Mouse (Mus musculus) frontal cortex, adult 2 months (tissue): ENCODE results near the gene Ngp. TPM values are rescaled to one million over a fixed set of nuclear protein-coding genes. Genes with fewer than 3 reads are reported as not detected.
A peak's percentile ranks its signal among the peaks of the same experiment; 100 is the strongest.

ENCODE experiments used
- DNase-seq, 2 experiments: peaks; one replicate each; pipeline ENCODE4 v3.0.0; 2022; ENCODE audit warnings: low spot score in 1 of 2; ENCODE audit errors: extremely low spot score in 1 of 2
- polyA plus RNA-seq: library from polyadenylated mRNA; depleted of rRNA; stranded (reverse); fragments of >200 nt; gene quantifications from 2 replicates; pipeline ENCODE4 v1.2.3, GENCODE M21; 2012; rRNA removed

Ngp gene
- polyA plus RNA-seq, 1 experiment, result 0.10 TPM

GRCm38 (mm10) chr9:110431241-110431640 lies 11.7 kb downstream of the Ngp start:
- DNase-seq, result peak; percentile 55 to 73

DNA sequence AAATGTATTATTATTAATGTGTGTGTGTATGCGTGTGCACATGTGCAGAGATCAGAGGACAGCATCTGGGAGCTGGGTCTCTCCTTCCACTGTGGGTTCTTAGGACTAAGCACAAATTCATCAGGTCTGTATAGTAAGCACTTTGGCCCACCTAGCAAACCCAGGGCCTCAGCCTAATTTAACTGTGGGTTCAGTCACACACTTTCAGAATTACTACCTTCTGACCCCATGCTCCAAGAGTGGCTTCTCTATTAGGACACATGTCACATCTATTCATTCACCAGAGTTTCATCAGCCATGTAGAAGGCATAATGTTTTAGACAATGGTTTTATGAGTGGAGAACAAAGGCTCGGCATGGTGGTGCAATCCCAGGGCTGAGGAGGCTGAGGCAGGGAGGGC lies 13.5 kb downstream of the Ngp start:
- DNase-seq, result no peak

DNA sequence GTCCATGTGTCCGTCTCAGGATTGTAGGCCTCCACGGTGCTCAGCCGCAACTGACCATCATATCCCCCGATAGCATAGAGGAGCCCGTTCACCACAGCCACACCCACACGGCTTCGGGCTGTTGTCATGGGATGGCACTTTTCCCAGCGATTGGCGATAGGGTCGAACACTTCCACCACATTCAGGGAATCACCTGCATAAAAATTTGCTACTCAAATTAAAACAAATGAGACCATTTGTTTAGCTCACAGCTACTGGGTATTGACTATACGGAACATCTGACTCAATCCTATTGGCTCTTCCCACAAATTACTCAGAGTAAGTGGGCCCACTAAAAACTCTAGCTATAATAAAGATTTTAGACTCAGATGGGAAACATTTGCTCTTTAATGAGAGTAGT lies 16.5 kb downstream of the Ngp start:
- no peak for DNase-seq

DNA sequence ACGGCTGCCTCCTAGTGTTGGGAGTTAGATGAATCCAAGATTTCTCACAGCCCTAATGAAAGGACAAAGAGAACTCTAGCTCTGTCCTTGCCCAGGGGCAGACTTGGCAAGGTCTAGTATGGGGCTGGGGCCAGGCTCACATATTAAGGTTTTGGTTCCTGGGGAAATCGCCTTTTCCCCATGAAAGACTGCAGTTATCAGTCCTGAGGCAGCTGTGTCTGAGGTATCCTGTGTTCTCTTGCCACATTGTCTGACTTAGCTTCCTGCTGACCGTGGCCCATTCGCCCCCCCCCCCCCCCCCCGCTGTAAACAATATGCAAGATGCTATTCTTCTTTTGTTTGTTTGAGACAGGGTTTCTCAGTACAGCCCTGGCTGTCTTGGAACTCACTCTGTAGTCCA lies 20.5 kb downstream of the Ngp start:
- no peak for DNase-seq

GRCm38 (mm10) chr9:110440559-110440958 lies 21.0 kb downstream of the Ngp start:
- DNase-seq, result no peak

- DNase-seq, result no peak
Measured at GRCm38 (mm10) chr9:110448356-110448755, 28.8 kb downstream of the Ngp start.

GRCm38 (mm10) chr9:110448857-110449617 lies 29.5 kb downstream of the Ngp start:
- DNase-seq, result peak; percentile 57 to 91

DNA sequence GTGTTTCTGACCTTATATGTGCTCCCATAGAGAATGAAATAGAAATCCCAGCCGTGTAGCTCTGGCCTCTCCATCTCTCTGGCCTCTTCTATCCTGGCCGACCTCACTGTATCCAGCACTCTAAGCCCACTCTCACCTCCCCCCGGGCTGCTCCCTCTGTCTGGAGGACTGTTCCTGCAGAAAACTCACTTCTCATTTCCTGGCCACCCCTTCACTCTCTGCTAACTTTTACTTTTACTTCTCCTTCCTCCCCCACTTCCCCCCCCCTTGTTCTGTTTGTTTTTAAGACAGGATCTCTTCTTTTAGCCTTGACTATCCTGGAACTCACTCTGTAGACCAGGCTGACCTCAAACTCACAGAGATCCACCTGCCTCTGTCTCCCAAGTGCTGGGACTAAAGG lies 33.0 kb downstream of the Ngp start:
- no peak for DNase-seq

GRCm38 (mm10) chr9:110457926-110458325 lies 38.4 kb downstream of the Ngp start:
- DNase-seq, result no peak

DNA sequence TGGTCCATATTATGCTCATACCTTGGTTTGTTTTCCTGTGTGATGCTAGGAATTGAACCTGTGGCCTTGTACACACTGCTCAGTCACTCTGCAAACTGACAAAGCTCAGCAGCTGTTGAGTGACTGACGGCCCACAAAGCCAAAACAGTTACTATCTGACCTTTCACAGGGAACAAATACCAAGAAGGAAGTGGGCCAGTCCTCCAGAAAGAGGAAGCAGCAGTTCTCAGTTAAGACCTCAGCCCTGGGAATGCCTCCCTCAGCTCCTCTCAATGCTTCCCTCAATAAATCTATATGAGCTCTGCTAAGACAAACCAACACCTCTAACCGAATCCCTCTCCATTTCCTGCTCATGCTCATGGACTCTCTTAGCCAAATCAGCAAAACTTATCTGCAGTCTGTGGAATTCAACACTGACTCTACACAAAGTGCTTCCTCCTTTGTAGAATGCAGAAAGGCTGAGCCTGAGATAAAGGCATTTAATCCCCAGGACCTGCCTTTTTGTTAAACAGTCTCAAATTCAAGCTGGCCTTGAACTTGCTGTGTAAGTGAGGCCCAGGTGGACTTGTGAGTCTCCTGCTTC lies 39.7 kb downstream of the Ngp start:
- DNase-seq, result no peak

DNA sequence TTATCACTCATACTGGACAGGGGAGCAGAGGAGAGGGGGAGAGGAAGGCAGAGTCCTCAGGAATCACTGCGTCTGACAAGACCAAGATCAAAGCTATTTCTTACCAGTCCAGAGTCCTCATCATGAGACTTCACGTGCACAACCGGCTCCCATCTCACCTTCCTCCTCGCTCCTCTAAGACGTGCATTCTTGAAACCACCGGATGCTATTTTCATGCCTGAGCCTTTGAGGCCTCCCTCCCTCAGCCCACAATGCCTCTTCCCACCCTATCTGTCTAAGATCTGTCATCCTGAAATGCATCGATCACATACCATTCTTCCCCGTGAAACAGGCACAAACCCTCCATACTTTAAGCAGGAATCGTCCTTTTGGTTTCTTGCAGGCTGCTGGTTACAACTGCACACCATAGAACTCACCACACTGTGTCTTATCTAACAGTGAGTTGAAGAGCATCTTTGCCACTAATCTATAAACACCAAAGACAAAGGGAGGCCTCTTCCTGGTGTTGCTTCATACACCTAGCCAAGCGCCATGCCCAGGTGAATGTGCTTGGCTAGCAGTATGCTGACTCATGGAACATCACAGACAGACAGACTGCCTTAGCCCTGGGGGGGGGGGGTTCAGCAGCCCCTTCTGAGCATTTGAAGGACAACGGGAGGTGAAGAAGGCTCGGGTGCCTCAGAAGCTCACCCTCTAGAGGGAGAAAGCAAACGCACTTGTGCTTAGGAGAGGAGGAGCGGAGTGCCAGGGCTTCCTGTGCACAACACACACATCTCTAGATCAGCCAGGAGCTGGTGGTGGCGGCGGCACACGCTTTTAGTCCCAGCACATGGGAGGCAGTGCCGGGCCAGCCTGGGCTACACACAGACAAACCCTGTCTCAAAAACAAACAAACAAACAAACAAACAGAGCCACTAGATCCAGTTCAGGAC lies 41.6 kb downstream of the Ngp start:
- DNase-seq, result no peak

DNA sequence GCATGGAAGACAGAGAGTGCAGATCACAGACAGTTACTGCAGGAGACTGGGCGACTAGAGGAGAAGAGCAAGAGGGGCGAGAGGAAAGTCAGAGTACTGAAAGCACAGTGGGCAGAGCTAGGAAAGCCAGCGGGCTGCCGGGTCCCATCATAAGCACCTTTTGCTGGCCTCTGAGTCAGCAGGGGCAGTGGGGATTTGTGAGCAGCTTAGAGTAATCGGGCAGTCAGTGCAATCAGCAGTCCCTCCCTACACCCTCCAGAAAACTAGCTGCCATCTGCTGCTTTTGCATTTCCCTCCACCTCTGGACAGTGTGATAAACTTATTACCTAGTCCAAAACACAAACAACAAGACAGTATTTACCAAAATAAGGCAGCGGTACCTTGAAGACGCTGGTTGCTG lies 42.8 kb downstream of the Ngp start:
- no peak for DNase-seq

GRCm38 (mm10) chr9:110463983-110464591 lies 44.5 kb downstream of the Ngp start:
- DNase-seq, result no peak

- DNase-seq, result no peak
Measured at GRCm38 (mm10) chr9:110465336-110465735, 45.8 kb downstream of the Ngp start.

GRCm38 (mm10) chr9:110466179-110466578 lies 46.6 kb downstream of the Ngp start:
- DNase-seq, result no peak

Other genes with a start within 250 kb of the Ngp start
- 374 and 390 TPM in 2 replicates for gene Cspg5, start 176.0 kb upstream of the Ngp start, polyA plus RNA-seq
- gene Elp6, start 114.6 kb upstream of the Ngp start, polyA plus RNA-seq, result 20.8 and 21.8 TPM in 2 replicates
- 42.4 and 45.8 TPM in 2 replicates for gene Scap, start 86.5 kb upstream of the Ngp start, polyA plus RNA-seq
- gene Ptpn23, start 11.5 kb upstream of the Ngp start, polyA plus RNA-seq, result 44.4 and 45.4 TPM in 2 replicates
- gene Klhl18, start 56.9 kb downstream of the Ngp start, polyA plus RNA-seq, result 24.6 and 25.5 TPM in 2 replicates
- 4.3 and 4.7 TPM in 2 replicates for gene Kif9, start 57.2 kb downstream of the Ngp start, polyA plus RNA-seq
- 67.2 and 73.6 TPM in 2 replicates for gene Setd2, start 112.8 kb downstream of the Ngp start, polyA plus RNA-seq
- 8.5 and 9.4 TPM in 2 replicates for gene Nradd, start 204.7 kb downstream of the Ngp start, polyA plus RNA-seq
- 22.4 and 24.5 TPM in 2 replicates for gene Nbeal2, start 234.4 kb downstream of the Ngp start, polyA plus RNA-seq
- gene Ccdc12, start 236.8 kb downstream of the Ngp start, polyA plus RNA-seq, result 105 and 106 TPM in 2 replicates